Mouse (Mus musculus) thymus, adult 2 months (tissue): ENCODE data around the gene Dnajc5. TPM values are rescaled to one million over a fixed set of nuclear protein-coding genes. Genes with fewer than 3 reads are reported as not detected.
A peak's percentile ranks its signal among the peaks of the same experiment; 100 is the strongest.

Experiments
- DNase-seq: peaks from one replicate; pipeline ENCODE4 v3.0.0; 2021
- H3K27ac ChIP-seq: fragments of 200-500 bp; 2 replicates; pipeline ENCODE4 v1.5.1; 2012; ENCODE audit warnings: low read length, control low read depth; ENCODE audit not compliant: control insufficient read depth, insufficient read depth
- H3K27me3 ChIP-seq: fragments of 200-500 bp; 2 replicates; pipeline ENCODE4 v1.6.1; 2012; ENCODE audit warnings: mild to moderate bottlenecking, low read length, moderate library complexity, mixed read lengths; ENCODE audit not compliant: control insufficient read depth, insufficient read depth
- H3K36me3 ChIP-seq: fragments of 200-500 bp; 2 replicates; pipeline ENCODE4 v1.6.1; 2012; ENCODE audit warnings: mild to moderate bottlenecking, low read length, moderate library complexity; ENCODE audit not compliant: control insufficient read depth, insufficient read depth
- H3K4me1 ChIP-seq: fragments of 200-500 bp; replicated peaks from 2 replicates; pipeline ENCODE4 v1.6.1; 2012; ENCODE audit warnings: low read length; ENCODE audit not compliant: control insufficient read depth, insufficient read depth
- H3K4me3 ChIP-seq: fragments of 200-500 bp; 2 replicates; pipeline ENCODE4 v1.5.1; 2012; ENCODE audit warnings: mild to moderate bottlenecking, low read length, control low read depth, moderate library complexity; ENCODE audit not compliant: control insufficient read depth, insufficient read depth
- CTCF ChIP-seq: fragments of 200-500 bp; IDR thresholded peaks from 2 replicates; pipeline ENCODE4 v1.5.1; 2012; ENCODE audit warnings: mild to moderate bottlenecking, control low read depth, low read length, moderate library complexity, borderline replicate concordance; ENCODE audit not compliant: control insufficient read depth, poor library complexity, insufficient read depth; ENCODE audit errors: extremely low read depth
- POLR2A ChIP-seq: fragments of 200-500 bp; IDR thresholded peaks from 2 replicates; pipeline ENCODE4 v1.6.1; 2012; ENCODE audit warnings: mild to moderate bottlenecking, low read length, control low read depth, moderate library complexity; ENCODE audit not compliant: control insufficient read depth, poor library complexity, insufficient read depth; ENCODE audit errors: extremely low read depth
- WGBS: fragments of 180-500 bp; shearing (Covaris S2); methylation state at CpG from one replicate; pipeline ENCODE4 v1.1.7; 2018; 5-methylcytosine and 5-hydroxymethylcytosine counted together
- polyA plus RNA-seq: library from polyadenylated mRNA; depleted of rRNA; stranded (reverse); fragments of >200 nt; gene quantifications from 2 replicates; pipeline ENCODE4 v1.2.3, GENCODE M21; 2012

Dnajc5 gene
- polyA plus RNA-seq, 1 experiment, result 140 TPM

DNA sequence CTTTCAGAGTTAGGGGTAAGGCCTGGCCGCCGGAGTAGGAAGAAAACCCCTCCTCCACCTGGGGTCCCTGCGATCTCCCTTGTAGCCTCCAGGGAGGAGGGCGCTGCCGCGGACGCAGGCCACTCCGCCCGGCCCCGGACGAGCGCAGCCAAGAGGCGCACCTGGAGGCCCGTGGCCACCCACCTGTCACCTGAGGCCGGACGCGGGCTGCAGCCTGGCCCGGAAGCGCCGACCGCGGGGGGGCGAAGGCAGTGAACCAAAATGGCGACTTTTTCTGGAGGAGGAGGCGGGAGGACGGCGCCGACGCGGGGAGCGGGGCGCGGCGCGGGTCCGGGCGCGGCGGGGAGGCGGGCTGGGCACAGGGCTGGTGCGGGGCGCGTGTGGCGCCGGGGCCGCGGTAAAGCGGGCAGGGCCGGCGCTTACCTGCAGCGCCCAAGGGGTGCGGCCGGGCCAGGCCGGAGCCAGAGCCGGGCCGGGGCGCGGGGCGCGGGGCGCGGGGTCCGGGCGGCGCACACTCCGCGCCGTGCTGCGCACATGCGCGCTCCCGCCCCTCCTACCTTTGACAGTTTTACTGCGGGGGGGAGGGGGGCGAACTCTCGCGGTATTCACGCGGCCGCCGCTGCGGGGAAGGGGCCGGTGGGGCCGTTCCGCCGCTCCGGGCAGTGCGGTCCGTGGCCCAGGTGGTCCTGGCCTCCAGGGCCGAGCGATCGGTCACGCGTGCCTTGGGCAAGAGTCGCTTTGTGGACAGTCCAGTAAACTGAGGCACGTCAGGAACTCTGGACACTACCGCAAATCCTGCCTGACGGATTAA, 72.2 kb downstream of the Dnajc5 start, which contains the start of gene Zfp512b:
Gene Zfp512b, minus strand, starts transcription at position 573 of the 811 bp plus-strand sequence.
- no peaks in the 10 kb centered on the region for H3K27me3 ChIP-seq
- peak within 1 kb of the TSS; percentile 45 for H3K27ac ChIP-seq
- under 1% methylated on average over 97 of the region's 97 CpGs for WGBS
- H3K36me3 ChIP-seq, result no peaks in the 10 kb centered on the region; the same call in 1 of the 2 replicates
- peaks cover 11% of the 10 kb centered on the region for H3K4me1 ChIP-seq
- H3K4me3 ChIP-seq, result peak within 1 kb of the TSS; percentile 97
- TF ChIP-seq POLR2A, result no peak
- TF ChIP-seq CTCF, result 0 out of 2 replicates have a peak, but pooled peaks have one; percentile 22
- DNase-seq, result peak; percentile 69

DNA sequence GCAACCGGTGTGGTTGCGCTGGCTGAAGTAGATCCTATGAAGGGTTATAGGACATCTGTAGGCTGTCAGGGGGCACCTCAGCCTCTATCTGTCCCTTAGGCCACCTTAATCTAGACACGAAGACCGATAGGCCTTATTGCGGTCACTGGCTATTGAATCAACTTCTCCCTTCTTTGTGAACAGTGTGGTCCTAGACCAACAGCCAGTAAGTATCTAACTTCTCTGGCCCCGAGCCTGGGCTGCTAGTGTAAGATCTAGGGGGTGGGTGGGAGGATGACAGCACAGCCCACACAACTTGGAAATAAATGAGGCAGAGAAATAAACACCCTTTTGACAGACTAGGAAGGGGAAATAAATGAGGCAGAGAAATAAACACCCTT, 72.7 kb downstream of the Dnajc5 start:
- no peak for TF ChIP-seq POLR2A
- TF ChIP-seq CTCF, result no peak
- Histone ChIP-seq H3K27me3 (no peaks in the 10 kb centered on the region), H3K4me3 (peak overlapping the region; percentile 97), H3K27ac (no peak overlapping the region), H3K4me1 (peaks cover 11% of the 10 kb centered on the region), H3K36me3 (no peaks in the 10 kb centered on the region; the same call in 1 of the 2 replicates)
- DNase-seq, result no peak
- 16% methylated on average over 6 of the region's 6 CpGs for WGBS

DNA sequence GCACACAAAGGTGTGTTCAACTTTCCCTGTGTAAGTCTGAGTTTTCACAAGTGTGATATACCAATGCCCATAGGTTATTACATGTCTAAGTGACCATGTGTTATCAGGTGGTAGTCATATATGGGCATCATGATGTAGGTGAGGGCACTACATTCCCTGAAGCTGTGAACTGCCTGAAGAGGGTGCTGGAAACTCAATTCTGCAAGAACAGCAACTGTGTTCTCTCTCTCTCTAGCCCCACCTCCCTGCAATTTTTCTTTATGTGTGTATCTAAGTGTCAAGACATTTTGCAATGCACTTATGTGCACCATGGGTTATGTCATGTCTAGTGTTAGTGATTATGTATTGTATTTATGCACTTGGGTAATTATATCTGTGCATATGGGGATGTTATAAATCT, 73.7 kb downstream of the Dnajc5 start:
- Histone ChIP-seq H3K4me3 (no peak overlapping the region), H3K27me3 (no peaks in the 10 kb centered on the region)

DNA sequence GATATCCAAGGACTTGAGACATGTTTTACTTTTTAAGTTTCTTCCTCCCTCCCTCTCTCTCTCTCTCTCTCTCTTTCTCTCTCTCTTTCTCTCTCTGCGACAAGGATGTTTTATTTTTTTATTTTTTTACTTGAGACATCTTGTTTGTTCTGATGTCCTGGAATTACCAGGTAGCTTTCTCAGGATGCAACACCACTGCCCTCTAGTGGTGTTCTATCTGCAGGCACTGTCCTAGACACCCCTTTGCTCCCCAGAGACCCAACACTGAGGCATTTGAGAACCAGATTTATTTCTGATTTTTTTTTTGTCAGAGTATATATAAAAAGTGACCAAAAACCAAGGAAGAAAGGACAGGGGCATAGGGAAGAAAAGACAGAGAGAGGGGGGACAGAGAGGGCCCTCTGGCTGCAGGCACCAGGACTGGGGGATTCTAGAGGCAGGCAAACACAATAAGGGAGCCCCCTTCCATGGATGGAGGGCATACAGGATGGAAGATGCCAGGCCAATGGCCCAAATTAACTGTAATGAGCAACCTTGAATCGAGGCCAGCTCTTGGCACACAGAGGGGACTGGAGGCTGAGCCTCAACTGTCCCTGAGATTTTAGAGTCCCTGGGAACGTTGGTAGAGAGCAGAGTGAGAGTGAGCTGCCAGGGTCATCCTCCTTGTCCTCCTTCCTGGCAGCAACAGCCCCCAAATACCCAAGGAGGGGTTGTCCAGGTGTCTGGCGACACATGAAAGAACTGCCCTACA, 74.8 kb downstream of the Dnajc5 start:
- DNase-seq, result peak; percentile 41
- 83% methylated on average over 4 of the region's 4 CpGs for WGBS

More for the DNA sequence above, 73.7 kb downstream of the Dnajc5 start:
- Histone ChIP-seq H3K4me1 (peaks cover 16% of the 10 kb centered on the region), H3K27ac (no peak overlapping the region), H3K36me3 (no peaks in the 10 kb centered on the region; the same call in 1 of the 2 replicates)
- DNase-seq, result no peak
- TF ChIP-seq POLR2A, result no peak
- TF ChIP-seq CTCF, result no peak

DNA sequence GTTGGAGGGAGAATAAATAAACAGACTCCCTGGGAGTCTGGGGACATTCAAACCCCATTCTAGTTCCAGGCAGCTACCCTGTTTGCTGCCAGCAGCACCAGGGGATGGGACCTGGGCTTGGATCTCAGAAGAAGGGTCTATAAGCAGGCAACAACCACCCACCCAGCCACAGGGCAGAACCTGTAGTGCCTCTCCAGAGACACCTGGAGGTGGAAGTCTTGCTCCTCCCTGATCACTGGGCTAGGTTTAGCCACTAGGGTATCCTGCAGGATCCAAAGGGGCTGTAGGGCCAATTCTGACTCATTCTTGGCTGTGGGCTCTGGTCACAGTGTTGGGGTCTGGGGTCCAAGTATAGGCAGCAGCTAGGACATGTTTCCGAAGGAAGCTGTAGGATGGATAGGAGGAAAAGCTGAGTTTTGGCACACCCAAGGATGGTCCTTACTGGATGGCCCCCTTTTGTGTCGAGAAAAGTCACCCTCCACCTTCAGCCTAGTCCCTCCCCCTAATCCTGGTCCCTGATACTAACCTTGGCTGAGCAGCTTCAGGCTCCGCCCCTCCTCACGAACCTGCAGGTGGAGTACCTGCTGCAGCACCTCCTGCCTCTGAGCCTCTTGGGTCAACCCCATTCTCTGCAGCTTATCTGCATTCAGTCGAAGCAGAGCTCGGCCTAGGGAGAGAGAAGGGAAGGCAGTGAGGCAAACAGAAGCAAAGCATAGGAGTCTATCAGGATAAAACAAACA, 76.1 kb downstream of the Dnajc5 start:
- H3K4me1 ChIP-seq, result peaks cover 22% of the 10 kb centered on the region
- no peak for DNase-seq
- no peak overlapping the region for H3K27ac ChIP-seq
- WGBS, result 89% methylated on average over 6 of the region's 6 CpGs
- TF ChIP-seq POLR2A, result no peak
- TF ChIP-seq CTCF, result no peak
- H3K27me3 ChIP-seq, result no peaks in the 10 kb centered on the region
- no peaks in the 10 kb centered on the region for H3K36me3 ChIP-seq
- H3K4me3 ChIP-seq, result no peak overlapping the region

More for the DNA sequence above, 74.8 kb downstream of the Dnajc5 start:
- H3K4me1 ChIP-seq, result peaks cover 16% of the 10 kb centered on the region
- H3K4me3 ChIP-seq, result no peak overlapping the region
- H3K27ac ChIP-seq, result no peak overlapping the region
- no peaks in the 10 kb centered on the region for H3K27me3 ChIP-seq
- no peak for TF ChIP-seq CTCF
- no peak for TF ChIP-seq POLR2A
- no peaks in the 10 kb centered on the region; the same call in 1 of the 2 replicates for H3K36me3 ChIP-seq

DNA sequence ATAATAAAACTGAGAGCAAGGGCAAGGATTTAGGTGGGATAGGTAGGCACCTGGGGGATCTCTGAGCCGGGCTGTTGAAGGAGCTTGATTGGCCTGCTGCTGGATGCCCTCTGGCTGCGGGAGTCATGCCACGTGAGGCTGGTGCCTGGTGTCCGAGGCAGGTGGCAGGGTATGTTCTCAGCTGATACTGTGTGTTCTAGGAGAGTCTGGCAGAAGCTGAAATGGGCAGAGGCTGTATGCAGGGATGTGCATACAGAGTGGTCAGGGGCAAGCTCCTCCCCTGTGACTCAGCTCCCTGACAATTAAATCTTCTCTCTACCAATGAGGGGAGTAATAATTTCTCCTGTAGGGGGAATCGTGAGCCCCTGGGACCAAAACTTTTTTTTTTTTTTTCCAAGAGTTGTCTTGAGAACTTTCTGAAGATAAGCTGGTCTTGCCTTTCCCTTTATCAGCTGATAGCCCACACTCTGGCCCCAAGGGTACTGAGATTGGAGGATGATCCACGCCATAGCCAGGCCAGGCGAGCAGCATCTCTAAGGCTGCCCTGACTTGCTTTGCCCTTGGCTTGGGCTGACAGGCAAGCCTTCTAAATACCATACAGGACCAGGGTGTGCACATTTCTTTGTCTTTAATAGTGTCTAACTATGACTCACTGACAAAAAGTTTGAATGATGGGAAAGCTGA, 77.2 kb downstream of the Dnajc5 start:
- no peaks in the 10 kb centered on the region for H3K27me3 ChIP-seq
- peaks cover 17% of the 10 kb centered on the region for H3K4me1 ChIP-seq
- TF ChIP-seq CTCF (no peak), POLR2A (no peak)
- H3K4me3 ChIP-seq, result no peak overlapping the region
- no peak overlapping the region for H3K27ac ChIP-seq
- DNase-seq, result no peak
- H3K36me3 ChIP-seq, result no peaks in the 10 kb centered on the region
- WGBS, result 80% methylated on average over 7 of the region's 7 CpGs
